Mouse (Mus musculus): Measurements from ENCODE around the gene Ppm1h. TPM values are rescaled to one million over a fixed set of nuclear protein-coding genes. Genes with fewer than 3 reads are reported as not detected.
A peak's percentile ranks its signal among the peaks of the same experiment; 100 is the strongest.

Gene Ppm1h
- polyA plus RNA-seq, 1 experiment from 2014 or later = 10.7 TPM

GRCm38 (mm10) chr10:122939546-122939945, 261.0 kb downstream of the Ppm1h start:
- Histone ChIP-seq H3K9me3 (no peaks in the 10 kb centered on the region), H3K9ac (replicated peaks) (no peak overlapping the region), H3K4me1 (no peaks in the 10 kb centered on the region), H3K4me3 (no peak overlapping the region), H3K36me3 (no peaks in the 10 kb centered on the region), H3K27ac (replicated peaks) (no peak overlapping the region), H3K4me2 (replicated peaks) (no peak overlapping the region), H3K27me3 (no peaks in the 10 kb centered on the region)
- ATAC-seq (replicated peaks) = no peak
- WGBS = 91% methylated on average over 10 of the region's 10 CpGs

GRCm38 (mm10) chr10:122942771-122943170, 264.2 kb downstream of the Ppm1h start:
- Histone ChIP-seq H3K36me3 (no peaks in the 10 kb centered on the region), H3K27ac (replicated peaks) (no peak overlapping the region), H3K4me3 (no peak overlapping the region), H3K27me3 (no peaks in the 10 kb centered on the region), H3K4me2 (replicated peaks) (no peak overlapping the region), H3K9me3 (no peaks in the 10 kb centered on the region), H3K9ac (replicated peaks) (no peak overlapping the region), H3K4me1 (no peaks in the 10 kb centered on the region)
- ATAC-seq (replicated peaks) = no peak
- 89% methylated on average over 7 of the region's 7 CpGs for WGBS

- Histone ChIP-seq H3K9me3 (no peaks in the 10 kb centered on the region), H3K9ac (replicated peaks) (no peak overlapping the region), H3K27ac (replicated peaks) (no peak overlapping the region), H3K4me3 (no peak overlapping the region), H3K27me3 (no peaks in the 10 kb centered on the region), H3K36me3 (no peaks in the 10 kb centered on the region), H3K4me2 (replicated peaks) (no peak overlapping the region), H3K4me1 (no peaks in the 10 kb centered on the region)
- no peak for ATAC-seq (replicated peaks)
- WGBS = 62% methylated on average over 6 of the region's 6 CpGs
Observed at GRCm38 (mm10) chr10:122943824-122944223, 265.3 kb downstream of the Ppm1h start.

- no peak overlapping the region for H3K9ac ChIP-seq (replicated peaks)
- no peaks in the 10 kb centered on the region for H3K27me3 ChIP-seq
- H3K4me2 ChIP-seq (replicated peaks) = no peak overlapping the region
- H3K4me3 ChIP-seq = no peak overlapping the region
- H3K27ac ChIP-seq (replicated peaks) = no peak overlapping the region
- H3K36me3 ChIP-seq = no peaks in the 10 kb centered on the region
- H3K4me1 ChIP-seq = no peaks in the 10 kb centered on the region
- H3K9me3 ChIP-seq = no peaks in the 10 kb centered on the region
- 80% methylated on average over 5 of the region's 5 CpGs for WGBS
- no peak for ATAC-seq (replicated peaks)
Observed at GRCm38 (mm10) chr10:122944888-122945287, 266.3 kb downstream of the Ppm1h start.

- no peaks in the 10 kb centered on the region for H3K9me3 ChIP-seq
- H3K27ac ChIP-seq (replicated peaks) = no peak overlapping the region
- no peak overlapping the region for H3K9ac ChIP-seq (replicated peaks)
- no peak overlapping the region for H3K4me3 ChIP-seq
- WGBS = 48% methylated on average over 6 of the region's 6 CpGs
- H3K4me1 ChIP-seq = no peaks in the 10 kb centered on the region
- H3K4me2 ChIP-seq (replicated peaks) = no peak overlapping the region
- ATAC-seq (replicated peaks) = no peak
- H3K36me3 ChIP-seq = no peaks in the 10 kb centered on the region
- no peaks in the 10 kb centered on the region for H3K27me3 ChIP-seq
Observed at GRCm38 (mm10) chr10:122950966-122951365, 272.4 kb downstream of the Ppm1h start.

GRCm38 (mm10) chr10:122953576-122953975, 275.0 kb downstream of the Ppm1h start:
- H3K27me3 ChIP-seq = no peaks in the 10 kb centered on the region
- no peak overlapping the region for H3K9ac ChIP-seq (replicated peaks)
- no peaks in the 10 kb centered on the region for H3K9me3 ChIP-seq
- ATAC-seq (replicated peaks) = no peak
- H3K4me3 ChIP-seq = no peak overlapping the region
- H3K4me1 ChIP-seq = no peaks in the 10 kb centered on the region
- 94% methylated on average over 9 of the region's 9 CpGs for WGBS
- no peaks in the 10 kb centered on the region for H3K36me3 ChIP-seq
- H3K4me2 ChIP-seq (replicated peaks) = no peak overlapping the region
- H3K27ac ChIP-seq (replicated peaks) = no peak overlapping the region

GRCm38 (mm10) chr10:122957918-122958317, 279.4 kb downstream of the Ppm1h start:
- Histone ChIP-seq H3K9me3 (no peaks in the 10 kb centered on the region), H3K4me2 (replicated peaks) (no peak overlapping the region), H3K27ac (replicated peaks) (no peak overlapping the region), H3K9ac (replicated peaks) (no peak overlapping the region), H3K4me3 (no peak overlapping the region), H3K4me1 (0 out of 2 replicates have a peak, but pooled peaks cover 3% of the 10 kb centered on the region), H3K36me3 (no peaks in the 10 kb centered on the region), H3K27me3 (no peaks in the 10 kb centered on the region)
- WGBS = 85% methylated on average over 2 of the region's 2 CpGs
- ATAC-seq (replicated peaks) = no peak

GRCm38 (mm10) chr10:122958699-122959098, 280.1 kb downstream of the Ppm1h start:
- Histone ChIP-seq H3K4me2 (replicated peaks) (no peak overlapping the region), H3K4me1 (peaks cover 9% of the 10 kb centered on the region), H3K4me3 (no peak overlapping the region), H3K27ac (replicated peaks) (no peak overlapping the region), H3K36me3 (no peaks in the 10 kb centered on the region), H3K27me3 (no peaks in the 10 kb centered on the region), H3K9ac (replicated peaks) (no peak overlapping the region), H3K9me3 (no peaks in the 10 kb centered on the region)
- ATAC-seq (replicated peaks) = no peak
- 88% methylated on average over 5 of the region's 5 CpGs for WGBS

GRCm38 (mm10) chr10:122960216-122960615, 281.7 kb downstream of the Ppm1h start:
- Histone ChIP-seq H3K27ac (replicated peaks) (no peak overlapping the region), H3K9me3 (no peaks in the 10 kb centered on the region), H3K36me3 (no peaks in the 10 kb centered on the region), H3K4me1 (peaks cover 16% of the 10 kb centered on the region), H3K4me2 (replicated peaks) (no peak overlapping the region), H3K4me3 (no peak overlapping the region), H3K9ac (replicated peaks) (no peak overlapping the region), H3K27me3 (no peaks in the 10 kb centered on the region)
- ATAC-seq (replicated peaks) = no peak
- WGBS = 91% methylated on average over 16 of the region's 16 CpGs

- H3K4me3 ChIP-seq = no peak overlapping the region
- no peak for ATAC-seq (replicated peaks)
- peaks cover 16% of the 10 kb centered on the region for H3K4me1 ChIP-seq
- 77% methylated on average over 16 of the region's 16 CpGs for WGBS
- H3K27ac ChIP-seq (replicated peaks) = no peak overlapping the region
- no peaks in the 10 kb centered on the region for H3K9me3 ChIP-seq
- H3K9ac ChIP-seq (replicated peaks) = no peak overlapping the region
- H3K4me2 ChIP-seq (replicated peaks) = no peak overlapping the region
- H3K36me3 ChIP-seq = no peaks in the 10 kb centered on the region
- H3K27me3 ChIP-seq = no peaks in the 10 kb centered on the region
Observed at GRCm38 (mm10) chr10:122960738-122961137, 282.2 kb downstream of the Ppm1h start.

- Histone ChIP-seq H3K9me3 (no peaks in the 10 kb centered on the region), H3K27me3 (no peaks in the 10 kb centered on the region), H3K4me2 (replicated peaks) (no peak overlapping the region), H3K36me3 (no peaks in the 10 kb centered on the region), H3K9ac (replicated peaks) (no peak overlapping the region), H3K4me1 (peaks cover 16% of the 10 kb centered on the region), H3K4me3 (no peak overlapping the region), H3K27ac (replicated peaks) (no peak overlapping the region)
- ATAC-seq (replicated peaks) = no peak
- WGBS = 54% methylated on average over 9 of the region's 9 CpGs
Observed at GRCm38 (mm10) chr10:122961494-122961893, 282.9 kb downstream of the Ppm1h start.

- WGBS = 61% methylated on average over 9 of the region's 9 CpGs
- no peak overlapping the region for H3K4me2 ChIP-seq (replicated peaks)
- no peak for ATAC-seq (replicated peaks)
- H3K9me3 ChIP-seq = no peaks in the 10 kb centered on the region
- no peaks in the 10 kb centered on the region for H3K36me3 ChIP-seq
- H3K4me3 ChIP-seq = no peak overlapping the region
- H3K27me3 ChIP-seq = no peaks in the 10 kb centered on the region
- H3K4me1 ChIP-seq = peaks cover 16% of the 10 kb centered on the region
- H3K27ac ChIP-seq (replicated peaks) = no peak overlapping the region
- no peak overlapping the region for H3K9ac ChIP-seq (replicated peaks)
Observed at GRCm38 (mm10) chr10:122962651-122963050, 284.1 kb downstream of the Ppm1h start.

GRCm38 (mm10) chr10:122963463-122964240, 285.1 kb downstream of the Ppm1h start:
- ATAC-seq (replicated peaks) = peak; percentile 36
- peak overlapping the region; percentile 13 for H3K27ac ChIP-seq (replicated peaks)

More at GRCm38 (mm10) chr10:122963463-122964240, 285.1 kb downstream of the Ppm1h start:
- Histone ChIP-seq H3K9ac (replicated peaks) (peak overlapping the region; percentile 25), H3K4me2 (replicated peaks) (peak overlapping the region; percentile 41), H3K4me1 (peaks cover 16% of the 10 kb centered on the region), H3K9me3 (no peaks in the 10 kb centered on the region), H3K36me3 (no peaks in the 10 kb centered on the region), H3K27me3 (no peaks in the 10 kb centered on the region), H3K4me3 (peak overlapping the region; percentile 15)
- 1% methylated on average over 21 of the region's 21 CpGs for WGBS

Measured in forebrain, embryonic 15.5 days (tissue).